ENCODE assay signal across 8 mouse cellular contexts in genomic region chr9:20459377-20460317, GRCm38 (mm10). TPM values are rescaled to one million over a fixed set of nuclear protein-coding genes. Genes with fewer than 3 reads are reported as not detected.
A peak's percentile ranks its signal among the peaks of the same experiment; 100 is the strongest.
DNase-seq lines count a peak whose midpoint lies in the region; ATAC-seq lines count a peak whose summit lies in the region.

Zfp26 (minus strand) TSS chr9:20460162.

- peak within 1 kb of the TSS; percentile 75 for H3K4me2 ChIP-seq in hindbrain, embryonic 15.5 days

- H3K27me3 ChIP-seq in hindbrain, embryonic 15.5 days, result no peaks in the 10 kb centered on the region

- ATAC-seq in hindbrain, embryonic 15.5 days (ENCODE audit: low FRiP score, low read depth), result peak; percentile 92

- peak within 1 kb of the TSS; percentile 86 for H3K9ac ChIP-seq in hindbrain, embryonic 15.5 days

- peaks cover 25% of the 10 kb centered on the region for H3K4me1 ChIP-seq in hindbrain, embryonic 15.5 days (replicated peaks)

- peak within 1 kb of the TSS; percentile 90 for H3K4me3 ChIP-seq in hindbrain, embryonic 15.5 days

- under 1% methylated on average over 48 of the region's 48 CpGs for WGBS in hindbrain, embryonic 15.5 days

- no peaks in the 10 kb centered on the region for H3K9me3 ChIP-seq in hindbrain, embryonic 15.5 days

- H3K27ac ChIP-seq in hindbrain, embryonic 15.5 days (replicated peaks), result peak within 1 kb of the TSS; percentile 85

- H3K36me3 ChIP-seq in hindbrain, embryonic 15.5 days, result peaks cover 20% of the 10 kb centered on the region

- peak; percentile 79 for DNase-seq in T-cell, adult 2 months (ENCODE audit: low spot score)
- DNase-seq in cerebellum, postnatal 36 days, result peak; percentile 69 to 78
- peak; percentile 82 to 86 for DNase-seq in frontal cortex, postnatal 36 days (ENCODE audit: low spot score in 2 of 2)
- DNase-seq in left cerebral cortex, adult 11 months (ENCODE audit: low spot score), result peak; percentile 66
- peak; percentile 84 to 86 for DNase-seq in lung, postnatal 4 days
- peak; percentile 60 for DNase-seq in retina, postnatal 7 days (ENCODE audit: low read depth, low spot score)
- peak; percentile 68 for DNase-seq in urinary bladder, adult 2 months (ENCODE audit: low spot score)

RNA-seq across cellular contexts. Expression of gene Zfp26, which starts in this region (rescaled TPM):
- 13.3 and 16.1 TPM in 2 replicates for polyA plus RNA-seq in hindbrain, embryonic 15.5 days (2015; fragmentation: Nextera tagmentation; extraction: Ambion mirVana)
- polyA plus RNA-seq in urinary bladder, adult 2 months (2012; rRNA removed), result 6.8 and 7.5 TPM in 2 replicates

Comparison
In these comparisons a context has a peak if more than half of its experiments do, and no peak if none do; other contexts are left out.
1. Peak in every context shown above with its lines: DNase-seq, ATAC-seq, H3K4me3 ChIP-seq and H3K27ac ChIP-seq.